Mouse (Mus musculus) erythroblast, embryonic 14.5 days (primary cell): ENCODE results near the gene Mmgt2.

Source experiments
- GATA1 ChIP-seq: IDR thresholded peaks from 2 replicates; pipeline ENCODE4 v1.6.1; 2012; ENCODE audit warnings: low read length, inconsistent platforms, mixed read lengths
- TAL1 ChIP-seq: IDR thresholded peaks from 3 replicates; pipeline ENCODE4 v1.6.1; 2012; ENCODE audit warnings: low read length, inconsistent platforms, mixed read lengths

GRCm38 (mm10) chr11:62603312-62604056 lies 45.0 kb upstream of the Mmgt2 start:
- TF ChIP-seq GATA1, result no peak
- no peak for TF ChIP-seq TAL1
